Mouse (Mus musculus): ENCODE results near the gene Ccdc34. TPM values are rescaled to one million over a fixed set of nuclear protein-coding genes. Genes with fewer than 3 reads are reported as not detected.

Ccdc34 gene
- polyA plus RNA-seq, 1 experiment from 2014 or later, result 39.5 TPM

- ATAC-seq (ENCODE audit: insufficient read depth) (no peak), DNase-seq (peak; percentile 81)
- no peak for TF ChIP-seq CTCF (IDR thresholded peaks at IDR 0.05; ENCODE audit: low read depth)
- Histone ChIP-seq H3K4me3 (ENCODE audit: low read depth, low read length) (no peak overlapping the region), H3K27me3 (ENCODE audit: insufficient read depth, low read length) (peaks cover 17% of the 10 kb centered on the region), H3K36me3 (ENCODE audit: insufficient read depth) (no peaks in the 10 kb centered on the region), H3K4me2 (no peak overlapping the region), H3K4me1 (ENCODE audit: insufficient read depth) (peaks cover 16% of the 10 kb centered on the region), H3K9ac (no peak overlapping the region), H3K27ac (ENCODE audit: low read depth) (no peak overlapping the region; the same call in 1 of the 2 replicates), H3K9me3 (ENCODE audit: low read depth, low read length) (no peaks in the 10 kb centered on the region)
- WGBS, result 29% methylated on average over 7 of the region's 7 CpGs
Measured at GRCm38 (mm10) chr2:110177879-110178278, 160.3 kb downstream of the Ccdc34 start.

- ATAC-seq (ENCODE audit: insufficient read depth) (peak; percentile 89), DNase-seq (peak; percentile 70)
- Histone ChIP-seq H3K36me3 (ENCODE audit: insufficient read depth) (no peaks in the 10 kb centered on the region), H3K27me3 (ENCODE audit: insufficient read depth, low read length) (peaks cover 22% of the 10 kb centered on the region), H3K9ac (no peak overlapping the region), H3K4me2 (peak overlapping the region; percentile 1; the same call in 1 of the 2 replicates), H3K27ac (ENCODE audit: low read depth) (peak overlapping the region; percentile 64; the same call in 1 of the 2 replicates), H3K9me3 (ENCODE audit: low read depth, low read length) (no peaks in the 10 kb centered on the region), H3K4me1 (ENCODE audit: insufficient read depth) (peaks cover 10% of the 10 kb centered on the region; the same call in 1 of the 2 replicates), H3K4me3 (ENCODE audit: low read depth, low read length) (no peak overlapping the region)
- no peak for TF ChIP-seq CTCF (IDR thresholded peaks at IDR 0.05; ENCODE audit: low read depth)
- WGBS, result 5% methylated on average over 10 of the region's 10 CpGs
Measured at GRCm38 (mm10) chr2:110179669-110180315, 162.2 kb downstream of the Ccdc34 start.

- ATAC-seq (ENCODE audit: insufficient read depth) (0 out of 2 replicates have a peak, but pooled peaks have one; percentile 5), DNase-seq (peak; percentile 32)
- Histone ChIP-seq H3K4me2 (peak overlapping the region; percentile 1; the same call in 1 of the 2 replicates), H3K9me3 (ENCODE audit: low read depth, low read length) (no peaks in the 10 kb centered on the region), H3K4me1 (ENCODE audit: insufficient read depth) (peaks cover 10% of the 10 kb centered on the region; the same call in 1 of the 2 replicates), H3K27me3 (ENCODE audit: insufficient read depth, low read length) (peaks cover 22% of the 10 kb centered on the region), H3K4me3 (ENCODE audit: low read depth, low read length) (no peak overlapping the region), H3K9ac (no peak overlapping the region), H3K36me3 (ENCODE audit: insufficient read depth) (no peaks in the 10 kb centered on the region), H3K27ac (ENCODE audit: low read depth) (peak overlapping the region; percentile 64; the same call in 1 of the 2 replicates)
- no peak for TF ChIP-seq CTCF (IDR thresholded peaks at IDR 0.05; ENCODE audit: low read depth)
- 39% methylated on average over 7 of the region's 7 CpGs for WGBS
Measured at GRCm38 (mm10) chr2:110180316-110180670, 162.7 kb downstream of the Ccdc34 start.

- no peak for TF ChIP-seq CTCF (IDR thresholded peaks at IDR 0.05; ENCODE audit: low read depth)
- no peak overlapping the region for H3K4me3 ChIP-seq (ENCODE audit: low read depth, low read length)
- ATAC-seq (ENCODE audit: insufficient read depth) (no peak), DNase-seq (no peak)
- H3K9me3 ChIP-seq (ENCODE audit: low read depth, low read length), result no peaks in the 10 kb centered on the region
- no peaks in the 10 kb centered on the region for H3K36me3 ChIP-seq (ENCODE audit: insufficient read depth)
- no peak overlapping the region for H3K4me2 ChIP-seq
- no peak overlapping the region for H3K9ac ChIP-seq
- peaks cover 10% of the 10 kb centered on the region; the same call in 1 of the 2 replicates for H3K4me1 ChIP-seq (ENCODE audit: insufficient read depth)
- H3K27me3 ChIP-seq (ENCODE audit: insufficient read depth, low read length), result peaks cover 26% of the 10 kb centered on the region
- WGBS, result 70% methylated on average over 6 of the region's 6 CpGs
- H3K27ac ChIP-seq (ENCODE audit: low read depth), result no peak overlapping the region
Measured at GRCm38 (mm10) chr2:110181666-110182065, 164.0 kb downstream of the Ccdc34 start.

GRCm38 (mm10) chr2:110182248-110182647, 164.6 kb downstream of the Ccdc34 start:
- H3K9me3 ChIP-seq (ENCODE audit: low read depth, low read length), result no peaks in the 10 kb centered on the region
- peak; percentile 28 for DNase-seq
- H3K4me2 ChIP-seq, result no peak overlapping the region
- no peak overlapping the region for H3K27ac ChIP-seq (ENCODE audit: low read depth)
- no peaks in the 10 kb centered on the region for H3K36me3 ChIP-seq (ENCODE audit: insufficient read depth)
- WGBS, result 44% methylated on average over 6 of the region's 6 CpGs
- no peak for TF ChIP-seq CTCF (IDR thresholded peaks at IDR 0.05; ENCODE audit: low read depth)
- no peak for ATAC-seq (ENCODE audit: insufficient read depth)
- H3K27me3 ChIP-seq (ENCODE audit: insufficient read depth, low read length), result peaks cover 26% of the 10 kb centered on the region
- no peak overlapping the region for H3K9ac ChIP-seq
- H3K4me3 ChIP-seq (ENCODE audit: low read depth, low read length), result no peak overlapping the region
- H3K4me1 ChIP-seq (ENCODE audit: insufficient read depth), result peaks cover 10% of the 10 kb centered on the region; the same call in 1 of the 2 replicates

- no peaks in the 10 kb centered on the region for H3K9me3 ChIP-seq (ENCODE audit: low read depth, low read length)
- no peak overlapping the region for H3K27ac ChIP-seq (ENCODE audit: low read depth)
- H3K4me3 ChIP-seq (ENCODE audit: low read depth, low read length), result no peak overlapping the region
- peaks cover 26% of the 10 kb centered on the region for H3K27me3 ChIP-seq (ENCODE audit: insufficient read depth, low read length)
- H3K4me2 ChIP-seq, result no peak overlapping the region
- ATAC-seq (ENCODE audit: insufficient read depth), result no peak
- WGBS, result 55% methylated on average over 4 of the region's 4 CpGs
- H3K36me3 ChIP-seq (ENCODE audit: insufficient read depth), result no peaks in the 10 kb centered on the region
- no peak overlapping the region for H3K9ac ChIP-seq
- no peak for DNase-seq
- H3K4me1 ChIP-seq (ENCODE audit: insufficient read depth), result peaks cover 10% of the 10 kb centered on the region; the same call in 1 of the 2 replicates
- TF ChIP-seq CTCF (IDR thresholded peaks at IDR 0.05; ENCODE audit: low read depth), result no peak
Measured at GRCm38 (mm10) chr2:110182795-110183486, 165.3 kb downstream of the Ccdc34 start.

- Histone ChIP-seq H3K4me3 (ENCODE audit: low read depth, low read length) (no peak overlapping the region), H3K9me3 (ENCODE audit: low read depth, low read length) (no peaks in the 10 kb centered on the region), H3K9ac (no peak overlapping the region), H3K27ac (ENCODE audit: low read depth) (no peak overlapping the region), H3K36me3 (ENCODE audit: insufficient read depth) (no peaks in the 10 kb centered on the region), H3K4me1 (ENCODE audit: insufficient read depth) (peaks cover 10% of the 10 kb centered on the region; the same call in 1 of the 2 replicates), H3K4me2 (no peak overlapping the region), H3K27me3 (ENCODE audit: insufficient read depth, low read length) (peaks cover 26% of the 10 kb centered on the region)
- no peak for TF ChIP-seq CTCF (IDR thresholded peaks at IDR 0.05; ENCODE audit: low read depth)
- 81% methylated on average over 1 of the region's 1 CpGs for WGBS
- ATAC-seq (ENCODE audit: insufficient read depth) (no peak), DNase-seq (no peak)
Measured at GRCm38 (mm10) chr2:110184071-110184470, 166.5 kb downstream of the Ccdc34 start.
